25 mouse cellular contexts compared by ENCODE assay signal in the genomic region with DNA sequence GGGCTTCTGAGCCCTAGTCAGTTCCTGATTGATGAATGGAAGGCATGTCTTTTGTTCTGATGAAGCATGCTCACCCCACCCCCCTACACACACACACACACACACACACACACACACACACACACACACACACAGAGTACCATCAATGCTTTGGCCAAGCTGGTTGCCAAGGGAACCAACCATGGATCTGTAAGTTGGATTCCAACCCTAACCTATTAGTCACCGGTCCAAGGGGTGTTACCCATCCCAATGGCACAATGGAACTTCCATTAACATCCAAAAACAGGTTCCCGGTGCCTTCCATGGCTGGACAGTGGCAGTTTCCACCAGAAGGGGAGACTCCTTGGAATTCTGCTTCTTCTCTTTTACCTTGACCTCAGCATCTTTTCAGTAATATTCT.
DNase-seq lines count a peak whose midpoint lies in the region; ATAC-seq and TF ChIP-seq lines count a peak whose summit lies in the region.
"Had no signal": no experiment of that assay in that cellular context is flagged by ENCODE, and none has a peak within 500 bp of the region (broad histone marks: within the 10 kb centered on the region; RNA-seq: fewer than 3 reads in every experiment).

No protein-coding gene starts in this region.

- H3K4me3 ChIP-seq in intestine, postnatal 0 days (ENCODE audit: low read depth, low read length), result no peak overlapping the region
- H3K4me3 ChIP-seq in intestine, embryonic 15.5 days (replicated peaks), result no peak overlapping the region
- no peak overlapping the region for H3K4me3 ChIP-seq in small intestine, adult 2 months (ENCODE audit: low read depth, low read length)
- H3K4me3 ChIP-seq in hindbrain, postnatal 0 days (ENCODE audit: low read length), result no peak overlapping the region
- H3K4me3 ChIP-seq: forebrain, embryonic 10.5 days; forebrain, embryonic 13.5 days; heart, embryonic 12.5 days; heart, embryonic 15.5 days had no signal

- no peak overlapping the region for H3K9ac ChIP-seq in intestine, postnatal 0 days (ENCODE audit: low read depth, low read length)
- H3K9ac ChIP-seq in intestine, embryonic 15.5 days, result no peak overlapping the region
- no peak overlapping the region for H3K9ac ChIP-seq in hindbrain, postnatal 0 days (replicated peaks; ENCODE audit: low read length)
- H3K9ac ChIP-seq: forebrain, embryonic 13.5 days; heart, embryonic 12.5 days; heart, embryonic 15.5 days; hindbrain, embryonic 14.5 days had no signal

- H3K9me3 ChIP-seq in intestine, postnatal 0 days (ENCODE audit: control insufficient read depth), result no peaks in the 10 kb centered on the region
- no peaks in the 10 kb centered on the region for H3K9me3 ChIP-seq in intestine, embryonic 15.5 days
- H3K9me3 ChIP-seq in hindbrain, postnatal 0 days (ENCODE audit: low read length), result no peaks in the 10 kb centered on the region
- H3K9me3 ChIP-seq: forebrain, embryonic 10.5 days; forebrain, embryonic 13.5 days; heart, embryonic 12.5 days; heart, embryonic 15.5 days had no signal

- H3K27me3 ChIP-seq in intestine, postnatal 0 days (replicated peaks; ENCODE audit: control insufficient read depth, insufficient read depth, low read length), result no peaks in the 10 kb centered on the region
- no peaks in the 10 kb centered on the region for H3K27me3 ChIP-seq in intestine, embryonic 15.5 days (replicated peaks)
- no peaks in the 10 kb centered on the region for H3K27me3 ChIP-seq in small intestine, adult 2 months (ENCODE audit: control insufficient read depth, insufficient read depth, low read length)
- 0 out of 2 replicates have a peak, but pooled peaks cover 3% of the 10 kb centered on the region for H3K27me3 ChIP-seq in hindbrain, postnatal 0 days (ENCODE audit: insufficient read depth, low read length)
- H3K27me3 ChIP-seq: forebrain, embryonic 13.5 days; heart, embryonic 12.5 days; heart, embryonic 15.5 days had no signal

- no peak for TF ChIP-seq CTCF in intestine, postnatal 0 days (IDR thresholded peaks at IDR 0.05; ENCODE audit: low read depth)
- TF ChIP-seq CTCF in small intestine, adult 2 months (IDR thresholded peaks at IDR 0.05; ENCODE audit: extremely low read depth, insufficient read length, insufficient replicate concordance, low read depth, low read length), result no peak
- TF ChIP-seq CTCF in hindbrain, postnatal 0 days (IDR thresholded peaks at IDR 0.05; ENCODE audit: low read depth), result no peak

- peaks cover 18% of the 10 kb centered on the region for H3K4me1 ChIP-seq in intestine, postnatal 0 days (replicated peaks; ENCODE audit: control insufficient read depth, insufficient read depth, low read length)
- H3K4me1 ChIP-seq in intestine, embryonic 15.5 days (replicated peaks), result peaks cover 30% of the 10 kb centered on the region
- peaks cover 57% of the 10 kb centered on the region for H3K4me1 ChIP-seq in small intestine, adult 2 months (ENCODE audit: control insufficient read depth, insufficient read depth, insufficient read length, low read length)
- 0 out of 2 replicates have a peak, but pooled peaks cover 7% of the 10 kb centered on the region for H3K4me1 ChIP-seq in hindbrain, postnatal 0 days (ENCODE audit: insufficient read depth, low read length)

- ATAC-seq in intestine, postnatal 0 days, result no peak
- no peak for ATAC-seq in intestine, embryonic 15.5 days
- ATAC-seq in hindbrain, postnatal 0 days, result no peak
- ATAC-seq: CD4-positive, CD25-positive, alpha-beta regulatory T cell, adult 4 months; forebrain, embryonic 13.5 days; forebrain, embryonic 16.5 days had no signal

- no peak for TF ChIP-seq POLR2A in small intestine, adult 2 months (IDR thresholded peaks at IDR 0.05; ENCODE audit: low read depth, low read length)

- H3K4me2 ChIP-seq in intestine, postnatal 0 days (replicated peaks; ENCODE audit: low read depth), result no peak overlapping the region
- H3K4me2 ChIP-seq in intestine, embryonic 15.5 days (replicated peaks), result no peak overlapping the region
- H3K4me2 ChIP-seq in hindbrain, postnatal 0 days (ENCODE audit: low read depth, low read length), result no peak overlapping the region
- H3K4me2 ChIP-seq: forebrain, embryonic 13.5 days; heart, embryonic 12.5 days; heart, embryonic 15.5 days; hindbrain, embryonic 14.5 days had no signal

- peak; percentile 41 for DNase-seq in adrenal gland, adult 2 months
- DNase-seq in adrenal gland, postnatal 4 days (ENCODE audit: low spot score in 2 of 2), result no peak
- DNase-seq in Muller cell, postnatal 12 days (ENCODE audit: inconsistent ontology term), result peak; percentile 32
- no peak for DNase-seq in hindbrain, postnatal 0 days (ENCODE audit: low spot score)
- no peak for DNase-seq in spleen, postnatal 36 days (ENCODE audit: low spot score in 2 of 2)
- DNase-seq: cerebellum, adult 18-20 months; cerebellum, adult 9-10 months; cerebellum, postnatal 14 days; gastrocnemius, postnatal 10 days; gastrocnemius, postnatal 36 days; heart, postnatal 10 days; heart, postnatal 4 days; kidney, adult 18-20 months; kidney, adult 9 months had no signal

- H3K36me3 ChIP-seq in intestine, postnatal 0 days (ENCODE audit: control insufficient read depth, insufficient read depth), result no peaks in the 10 kb centered on the region
- H3K36me3 ChIP-seq in intestine, embryonic 15.5 days, result no peaks in the 10 kb centered on the region
- no peaks in the 10 kb centered on the region for H3K36me3 ChIP-seq in small intestine, adult 2 months (ENCODE audit: control insufficient read depth, insufficient read depth, low read length)
- H3K36me3 ChIP-seq in hindbrain, postnatal 0 days (ENCODE audit: insufficient read depth, low read length), result no peaks in the 10 kb centered on the region
- H3K36me3 ChIP-seq: forebrain, embryonic 10.5 days; G1E; heart, embryonic 12.5 days; heart, embryonic 15.5 days had no signal

- H3K27ac ChIP-seq in intestine, postnatal 0 days (ENCODE audit: low read depth, low read length), result peak overlapping the region; percentile 29
- no peak overlapping the region for H3K27ac ChIP-seq in intestine, embryonic 15.5 days
- H3K27ac ChIP-seq in small intestine, adult 2 months (ENCODE audit: insufficient read depth, low read depth, low read length), result peak overlapping the region; percentile 88; the same call in 1 of the 2 replicates
- no peak overlapping the region for H3K27ac ChIP-seq in hindbrain, postnatal 0 days
- H3K27ac ChIP-seq: forebrain, embryonic 13.5 days; hindbrain, embryonic 14.5 days had no signal

- WGBS in intestine, postnatal 0 days, result 96% methylated on average over 2 of the region's 2 CpGs
- WGBS in intestine, embryonic 15.5 days, result 90% methylated on average over 2 of the region's 2 CpGs
- 92% methylated on average over 2 of the region's 2 CpGs for WGBS in small intestine, adult 2 months
- WGBS in hindbrain, postnatal 0 days, result 67% methylated on average over 2 of the region's 2 CpGs

Comparison
In these comparisons a context has a peak if more than half of its experiments do, and no peak if none do; other contexts are left out.
1. DNase-seq: peak in adrenal gland, adult 2 months (single experiment) and Muller cell, postnatal 12 days (single experiment); none in adrenal gland, postnatal 4 days (0 of 2), hindbrain, postnatal 0 days (single experiment) and spleen, postnatal 36 days (0 of 2).
2. H3K27ac ChIP-seq: peak in intestine, postnatal 0 days (single experiment) and small intestine, adult 2 months (single experiment); none in intestine, embryonic 15.5 days (single experiment) and hindbrain, postnatal 0 days (single experiment).